Mouse (Mus musculus) megakaryocyte progenitor cell, adult 5-6 weeks (primary cell): Measurements from ENCODE around the gene Fbxl16. TPM values are rescaled to one million over a fixed set of nuclear protein-coding genes. Genes with fewer than 3 reads are reported as not detected.

Experiments
- ATAC-seq: replicated peaks from 2 replicates; pipeline ENCODE4 v1.8.0; 2016; ENCODE audit warnings: mild to moderate bottlenecking, moderate TSS enrichment, inconsistent platforms; ENCODE audit not compliant: poor library complexity
- total RNA-seq, 2 experiments: library from RNA; stranded (forward) in 1 of 2; stranded (reverse) in 1 of 2; fragments of 157-497, 149-512 nt in 1 of 2; fragments of 200-1000 nt in 1 of 2; gene quantifications; 2 replicates each; pipeline versions ENCODE4 v1.2.3 to v1.2.4; 2015 to 2017

The Fbxl16 gene
- total RNA-seq, 2 experiments from 2014 or later, result not detected

GRCm38 (mm10) chr17:25839455-25840235, 30.8 kb downstream of the Fbxl16 start:
- ATAC-seq, result no peak

- no peak for ATAC-seq
Observed at GRCm38 (mm10) chr17:25840519-25840918, 31.6 kb downstream of the Fbxl16 start.

GRCm38 (mm10) chr17:25841117-25841880, 32.4 kb downstream of the Fbxl16 start, which contains the start of gene Gm20683:
Gene Gm20683 (minus strand): TSS chr17:25841763.
- no peak for ATAC-seq

- ATAC-seq, result no peak
Observed at GRCm38 (mm10) chr17:25842509-25842908, 33.6 kb downstream of the Fbxl16 start.

- no peak for ATAC-seq
Observed at GRCm38 (mm10) chr17:25843122-25843521, 34.2 kb downstream of the Fbxl16 start.

GRCm38 (mm10) chr17:25843636-25844395, 34.9 kb downstream of the Fbxl16 start:
- ATAC-seq, result peak; percentile 8; the same call in 1 of the 2 replicates

- peak; percentile 97 for ATAC-seq
Observed at GRCm38 (mm10) chr17:25844396-25844901, 35.6 kb downstream of the Fbxl16 start, which contains the start of gene Rhot2. Gene Rhot2 (minus strand): TSS chr17:25844851.

GRCm38 (mm10) chr17:25860229-25860628, 51.3 kb downstream of the Fbxl16 start:
- no peak for ATAC-seq

- ATAC-seq, result peak; percentile 96
Observed at GRCm38 (mm10) chr17:25860832-25861703, 52.2 kb downstream of the Fbxl16 start, which contains the start of gene Wdr90. Gene Wdr90 (minus strand): TSS chr17:25861501.

- ATAC-seq, result no peak
Observed at GRCm38 (mm10) chr17:25861704-25862612, 53.1 kb downstream of the Fbxl16 start.

GRCm38 (mm10) chr17:25863681-25864080, 54.8 kb downstream of the Fbxl16 start:
- no peak for ATAC-seq

- no peak for ATAC-seq
Observed at GRCm38 (mm10) chr17:25864311-25864710, 55.4 kb downstream of the Fbxl16 start.

- no peak for ATAC-seq
Observed at GRCm38 (mm10) chr17:25865288-25865687, 56.4 kb downstream of the Fbxl16 start.

GRCm38 (mm10) chr17:25866172-25866571, 57.3 kb downstream of the Fbxl16 start:
- no peak for ATAC-seq

- ATAC-seq, result peak; percentile 66
Observed at GRCm38 (mm10) chr17:25867509-25867835, 58.6 kb downstream of the Fbxl16 start.

GRCm38 (mm10) chr17:25867836-25868600, 59.1 kb downstream of the Fbxl16 start:
- ATAC-seq, result peak; percentile 46

- peak; percentile 85 for ATAC-seq
Observed at GRCm38 (mm10) chr17:25868601-25869191, 59.8 kb downstream of the Fbxl16 start, which contains the start of gene Mcrip2. Gene Mcrip2 (minus strand): TSS chr17:25868764.

GRCm38 (mm10) chr17:25869498-25869897, 60.6 kb downstream of the Fbxl16 start:
- no peak for ATAC-seq
